Mouse (Mus musculus): ENCODE data around the gene Tyrobp. TPM values are rescaled to one million over a fixed set of nuclear protein-coding genes. Genes with fewer than 3 reads are reported as not detected.

The Tyrobp gene
- polyA plus RNA-seq, 1 experiment from 2014 or later, result 31.5 TPM

GRCm38 (mm10) chr7:30435156-30435555 lies 21.6 kb downstream of the Tyrobp start:
- 0 out of 2 replicates have a peak, but pooled peaks cover 3% of the 10 kb centered on the region for H3K4me1 ChIP-seq (ENCODE audit: control insufficient read depth, insufficient read depth, low read depth, low read length)
- 53% methylated on average over 9 of the region's 9 CpGs for WGBS
- ATAC-seq, result no peak; the same call in 1 of the 2 replicates
- H3K27ac ChIP-seq (ENCODE audit: low read depth, low read length), result no peak overlapping the region
- H3K9ac ChIP-seq (ENCODE audit: low read depth, low read length), result no peak overlapping the region
- no peaks in the 10 kb centered on the region for H3K27me3 ChIP-seq (replicated peaks; ENCODE audit: control insufficient read depth, insufficient read depth, low read length)
- H3K36me3 ChIP-seq (ENCODE audit: control insufficient read depth, insufficient read depth, low read length), result peaks cover 35% of the 10 kb centered on the region
- no peaks in the 10 kb centered on the region for H3K9me3 ChIP-seq (ENCODE audit: control insufficient read depth, low read length)
- no peak overlapping the region for H3K4me2 ChIP-seq (ENCODE audit: low read length)
- H3K4me3 ChIP-seq (ENCODE audit: low read length), result no peak overlapping the region

GRCm38 (mm10) chr7:30436879-30437278 lies 23.3 kb downstream of the Tyrobp start:
- peaks cover 38% of the 10 kb centered on the region for H3K36me3 ChIP-seq (ENCODE audit: control insufficient read depth, insufficient read depth, low read length)
- H3K9me3 ChIP-seq (ENCODE audit: control insufficient read depth, low read length), result no peaks in the 10 kb centered on the region
- no peaks in the 10 kb centered on the region; the same call in none of the 2 replicates for H3K4me1 ChIP-seq (ENCODE audit: control insufficient read depth, insufficient read depth, low read depth, low read length)
- H3K4me3 ChIP-seq (ENCODE audit: low read length), result no peak overlapping the region
- no peak overlapping the region for H3K9ac ChIP-seq (ENCODE audit: low read depth, low read length)
- WGBS, result 21% methylated on average over 10 of the region's 10 CpGs
- no peak overlapping the region for H3K27ac ChIP-seq (ENCODE audit: low read depth, low read length)
- ATAC-seq, result no peak
- no peaks in the 10 kb centered on the region for H3K27me3 ChIP-seq (replicated peaks; ENCODE audit: control insufficient read depth, insufficient read depth, low read length)
- no peak overlapping the region for H3K4me2 ChIP-seq (ENCODE audit: low read length)

DNA sequence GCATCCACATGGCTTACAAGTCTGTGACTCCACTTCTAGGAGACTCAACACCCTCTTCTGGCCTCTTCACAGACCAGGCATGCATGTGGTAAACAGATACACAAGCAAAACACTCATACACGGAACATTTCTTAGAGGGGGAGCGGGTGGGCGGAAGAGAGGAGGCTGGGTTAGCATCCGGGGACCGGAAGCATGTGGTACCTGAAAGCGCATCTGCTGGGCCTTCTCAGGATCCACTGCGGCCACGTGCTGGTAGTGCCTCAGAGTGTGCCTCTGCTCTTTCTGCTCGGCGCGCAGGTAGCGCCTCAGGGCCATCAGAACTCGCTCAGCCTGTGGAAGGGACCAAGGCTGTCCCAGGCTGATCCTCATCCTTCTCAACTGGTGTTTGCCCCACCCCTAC lies 26.2 kb downstream of the Tyrobp start:
- no peak overlapping the region for H3K27ac ChIP-seq (ENCODE audit: low read depth, low read length)
- peaks cover 49% of the 10 kb centered on the region for H3K36me3 ChIP-seq (ENCODE audit: control insufficient read depth, insufficient read depth, low read length)
- H3K9ac ChIP-seq (ENCODE audit: low read depth, low read length), result no peak overlapping the region
- no peak overlapping the region for H3K4me3 ChIP-seq (ENCODE audit: low read length)
- no peaks in the 10 kb centered on the region for H3K27me3 ChIP-seq (replicated peaks; ENCODE audit: control insufficient read depth, insufficient read depth, low read length)
- H3K4me2 ChIP-seq (ENCODE audit: low read length), result no peak overlapping the region
- no peak for ATAC-seq
- 86% methylated on average over 13 of the region's 13 CpGs for WGBS
- H3K9me3 ChIP-seq (ENCODE audit: control insufficient read depth, low read length), result no peaks in the 10 kb centered on the region
- peaks cover 10% of the 10 kb centered on the region for H3K4me1 ChIP-seq (ENCODE audit: control insufficient read depth, insufficient read depth, low read depth, low read length)

GRCm38 (mm10) chr7:30440697-30441096 lies 27.1 kb downstream of the Tyrobp start:
- Histone ChIP-seq H3K27me3 (replicated peaks; ENCODE audit: control insufficient read depth, insufficient read depth, low read length) (no peaks in the 10 kb centered on the region), H3K9me3 (ENCODE audit: control insufficient read depth, low read length) (no peaks in the 10 kb centered on the region), H3K27ac (ENCODE audit: low read depth, low read length) (no peak overlapping the region), H3K4me1 (ENCODE audit: control insufficient read depth, insufficient read depth, low read depth, low read length) (peaks cover 10% of the 10 kb centered on the region), H3K4me3 (ENCODE audit: low read length) (no peak overlapping the region), H3K9ac (ENCODE audit: low read depth, low read length) (no peak overlapping the region), H3K36me3 (ENCODE audit: control insufficient read depth, insufficient read depth, low read length) (peaks cover 39% of the 10 kb centered on the region), H3K4me2 (ENCODE audit: low read length) (no peak overlapping the region)
- ATAC-seq, result no peak
- WGBS, result 24% methylated on average over 5 of the region's 5 CpGs

GRCm38 (mm10) chr7:30443696-30444095 lies 30.1 kb downstream of the Tyrobp start:
- Histone ChIP-seq H3K27me3 (replicated peaks; ENCODE audit: control insufficient read depth, insufficient read depth, low read length) (no peaks in the 10 kb centered on the region), H3K4me3 (ENCODE audit: low read length) (peak overlapping the region; percentile 93), H3K4me2 (ENCODE audit: low read length) (peak overlapping the region; percentile 85), H3K27ac (ENCODE audit: low read depth, low read length) (peak overlapping the region; percentile 98), H3K9me3 (ENCODE audit: control insufficient read depth, low read length) (no peaks in the 10 kb centered on the region), H3K36me3 (ENCODE audit: control insufficient read depth, insufficient read depth, low read length) (peaks cover 21% of the 10 kb centered on the region), H3K9ac (ENCODE audit: low read depth, low read length) (peak overlapping the region; percentile 97), H3K4me1 (ENCODE audit: control insufficient read depth, insufficient read depth, low read depth, low read length) (peaks cover 14% of the 10 kb centered on the region)
- ATAC-seq, result no peak
- WGBS, result 15% methylated on average over 9 of the region's 9 CpGs

- Histone ChIP-seq H3K9ac (ENCODE audit: low read depth, low read length) (peak overlapping the region; percentile 97), H3K4me2 (ENCODE audit: low read length) (peak overlapping the region; percentile 85), H3K27me3 (replicated peaks; ENCODE audit: control insufficient read depth, insufficient read depth, low read length) (no peaks in the 10 kb centered on the region), H3K4me3 (ENCODE audit: low read length) (peak overlapping the region; percentile 93), H3K9me3 (ENCODE audit: control insufficient read depth, low read length) (no peaks in the 10 kb centered on the region), H3K4me1 (ENCODE audit: control insufficient read depth, insufficient read depth, low read depth, low read length) (peaks cover 14% of the 10 kb centered on the region), H3K27ac (ENCODE audit: low read depth, low read length) (peak overlapping the region; percentile 98), H3K36me3 (ENCODE audit: control insufficient read depth, insufficient read depth, low read length) (peaks cover 21% of the 10 kb centered on the region)
- peak; percentile 53 for ATAC-seq
- under 1% methylated on average over 38 of the region's 38 CpGs for WGBS
Measured at GRCm38 (mm10) chr7:30444154-30444970, 30.8 kb downstream of the Tyrobp start.

DNA sequence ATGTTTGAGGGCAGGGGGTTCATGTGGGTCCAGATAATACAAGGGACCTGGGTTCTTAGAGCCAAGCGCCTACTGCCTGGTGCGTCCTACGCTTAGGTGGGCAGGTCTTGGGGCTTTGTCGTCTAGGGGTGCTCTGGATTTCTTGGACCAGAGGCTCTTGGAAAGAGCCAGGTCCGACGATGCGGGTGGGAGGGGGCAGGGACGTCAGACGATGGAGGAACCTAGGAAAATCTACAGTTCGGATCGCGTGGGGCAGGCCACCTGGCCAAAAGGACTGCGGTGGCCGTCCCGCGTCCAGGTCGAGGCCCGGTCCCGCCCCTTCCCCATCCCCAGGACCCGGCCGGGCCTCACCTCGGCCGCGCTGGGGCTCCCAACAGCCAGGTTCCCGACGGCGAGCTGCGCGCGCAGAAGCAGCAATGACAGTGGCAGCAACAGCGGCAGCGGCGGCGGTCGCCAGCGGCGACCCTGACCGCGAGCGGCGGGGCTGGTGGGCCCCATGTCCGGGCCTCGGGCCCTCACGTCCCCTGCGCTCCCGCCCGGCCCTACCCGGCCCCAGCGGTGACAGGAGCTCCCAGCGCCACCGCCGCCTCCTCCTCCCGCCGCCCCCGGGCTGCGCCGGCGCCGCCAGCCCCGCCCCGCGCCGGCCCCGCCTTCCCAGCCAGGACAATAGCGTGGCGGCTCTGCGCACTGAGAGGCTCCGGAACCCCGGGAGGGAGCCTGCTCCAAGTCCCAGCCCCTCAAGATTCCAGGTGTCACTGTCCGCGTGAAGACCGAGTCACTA lies 31.6 kb downstream of the Tyrobp start, which contains the start of gene Aplp1:
TSS of gene Aplp1 (minus strand) at position 565 of the 781 bp plus-strand sequence.
- H3K4me3 ChIP-seq (ENCODE audit: low read length), result peak within 1 kb of the TSS; percentile 93
- peaks cover 15% of the 10 kb centered on the region for H3K36me3 ChIP-seq (ENCODE audit: control insufficient read depth, insufficient read depth, low read length)
- H3K4me1 ChIP-seq (ENCODE audit: control insufficient read depth, insufficient read depth, low read depth, low read length), result peaks cover 14% of the 10 kb centered on the region
- H3K9ac ChIP-seq (ENCODE audit: low read depth, low read length), result peak within 1 kb of the TSS; percentile 97
- ATAC-seq, result peak; percentile 85
- H3K4me2 ChIP-seq (ENCODE audit: low read length), result peak within 1 kb of the TSS; percentile 85
- no peaks in the 10 kb centered on the region for H3K27me3 ChIP-seq (replicated peaks; ENCODE audit: control insufficient read depth, insufficient read depth, low read length)
- peak within 1 kb of the TSS; percentile 98 for H3K27ac ChIP-seq (ENCODE audit: low read depth, low read length)
- no peaks in the 10 kb centered on the region for H3K9me3 ChIP-seq (ENCODE audit: control insufficient read depth, low read length)
- under 1% methylated on average over 58 of the region's 72 CpGs for WGBS

DNA sequence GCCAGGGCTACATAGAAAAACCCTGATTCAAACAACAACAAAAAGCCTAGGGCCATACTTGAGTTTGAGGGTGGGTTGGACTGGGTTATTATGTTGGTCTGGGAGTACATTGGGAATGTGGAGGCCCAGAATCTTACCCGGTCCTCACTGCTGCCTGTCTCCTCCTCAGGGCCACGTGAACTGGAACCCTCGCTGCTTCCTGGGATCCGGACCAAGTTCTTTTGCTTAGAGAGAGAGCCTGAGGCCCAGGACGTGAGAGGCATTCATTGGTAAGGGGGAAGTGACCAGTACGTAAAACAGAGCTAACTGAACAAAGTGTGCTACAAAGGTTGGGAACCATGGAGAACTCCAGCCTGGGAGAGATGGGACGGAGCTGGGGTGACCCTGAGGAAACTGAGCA lies 36.7 kb downstream of the Tyrobp start:
- Histone ChIP-seq H3K4me3 (ENCODE audit: low read length) (no peak overlapping the region), H3K4me1 (ENCODE audit: control insufficient read depth, insufficient read depth, low read depth, low read length) (peaks cover 11% of the 10 kb centered on the region), H3K36me3 (ENCODE audit: control insufficient read depth, insufficient read depth, low read length) (no peaks in the 10 kb centered on the region), H3K27me3 (replicated peaks; ENCODE audit: control insufficient read depth, insufficient read depth, low read length) (peaks cover 22% of the 10 kb centered on the region), H3K4me2 (ENCODE audit: low read length) (no peak overlapping the region), H3K9ac (ENCODE audit: low read depth, low read length) (no peak overlapping the region), H3K27ac (ENCODE audit: low read depth, low read length) (no peak overlapping the region), H3K9me3 (ENCODE audit: control insufficient read depth, low read length) (no peaks in the 10 kb centered on the region)
- 65% methylated on average over 7 of the region's 7 CpGs for WGBS
- no peak for ATAC-seq

GRCm38 (mm10) chr7:30453327-30453726 lies 39.8 kb downstream of the Tyrobp start:
- Histone ChIP-seq H3K27me3 (replicated peaks; ENCODE audit: control insufficient read depth, insufficient read depth, low read length) (peaks cover 37% of the 10 kb centered on the region), H3K4me3 (ENCODE audit: low read length) (peak overlapping the region; percentile 29), H3K4me2 (ENCODE audit: low read length) (peak overlapping the region; percentile 51), H3K4me1 (ENCODE audit: control insufficient read depth, insufficient read depth, low read depth, low read length) (peaks cover 26% of the 10 kb centered on the region), H3K36me3 (ENCODE audit: control insufficient read depth, insufficient read depth, low read length) (no peaks in the 10 kb centered on the region), H3K27ac (ENCODE audit: low read depth, low read length) (no peak overlapping the region), H3K9me3 (ENCODE audit: control insufficient read depth, low read length) (no peaks in the 10 kb centered on the region), H3K9ac (ENCODE audit: low read depth, low read length) (peak overlapping the region; percentile 43; the same call in 1 of the 2 replicates)
- 13% methylated on average over 25 of the region's 25 CpGs for WGBS
- ATAC-seq, result no peak

Data from hindbrain, embryonic 16.5 days (tissue).